Mouse (Mus musculus) cerebellum, adult 2 months (tissue): ENCODE measurements around the gene Ceacam2. TPM values are rescaled to one million over a fixed set of nuclear protein-coding genes. Genes with fewer than 3 reads are reported as not detected.
"Not testable (repeated sequence)": the region's sequence is repeated elsewhere in the genome, so short reads cannot be mapped to it uniquely, and the experiment has no call there.

Experiments used
- DNase-seq, 2 experiments: peaks; one replicate each; pipeline ENCODE4 v3.0.0; 2021
- H3K27ac ChIP-seq: fragments of 200-500 bp; 2 replicates; pipeline ENCODE4 v1.5.1; 2012; ENCODE audit warnings: low read length, control low read depth, inconsistent platforms; ENCODE audit not compliant: insufficient read depth
- H3K27me3 ChIP-seq: fragments of 200-500 bp; 2 replicates; pipeline ENCODE4 v1.6.1; 2012; ENCODE audit warnings: inconsistent platforms, mild to moderate bottlenecking, low read length, moderate library complexity; ENCODE audit not compliant: control insufficient read depth, insufficient read depth
- H3K4me1 ChIP-seq: fragments of 200-500 bp; 2 replicates; pipeline ENCODE4 v1.6.1; 2011; ENCODE audit warnings: low read length; ENCODE audit not compliant: control insufficient read depth, insufficient read depth
- H3K4me3 ChIP-seq: fragments of 200-500 bp; replicated peaks from 2 replicates; pipeline ENCODE3; 2011; ENCODE audit warnings: mild to moderate bottlenecking, low read depth, low read length, control low read depth; ENCODE audit not compliant: insufficient read depth
- CTCF ChIP-seq: fragments of 200-500 bp; IDR thresholded peaks from 2 replicates; pipeline ENCODE4 v1.5.1; 2011; ENCODE audit warnings: low read depth, mild to moderate bottlenecking, control low read depth, low read length, moderate library complexity, borderline replicate concordance; ENCODE audit not compliant: insufficient read depth
- POLR2A ChIP-seq: fragments of 200-500 bp; IDR thresholded peaks from 2 replicates; pipeline ENCODE4 v1.6.1; 2011; ENCODE audit warnings: low read length, control low read depth, borderline replicate concordance; ENCODE audit not compliant: insufficient read depth
- WGBS: fragments of 180-500 bp; shearing (Covaris S2); methylation state at CpG from one replicate; pipeline ENCODE4 v1.1.7; 2018; 5-methylcytosine and 5-hydroxymethylcytosine counted together
- polyA plus RNA-seq: library from polyadenylated mRNA; depleted of rRNA; stranded (reverse); fragments of >200 nt; gene quantifications from 2 replicates; pipeline ENCODE4 v1.2.3, GENCODE M21; 2012

The Ceacam2 gene
- polyA plus RNA-seq, 1 experiment, result 0.57 TPM

- H3K27me3 ChIP-seq, result no peaks in the 10 kb centered on the region
- no peak for DNase-seq
- H3K4me3 ChIP-seq, result no peak overlapping the region
- H3K4me1 ChIP-seq, result no peaks in the 10 kb centered on the region
- no peak for TF ChIP-seq CTCF
- TF ChIP-seq POLR2A, result no peak
- H3K27ac ChIP-seq, result no peak overlapping the region
- WGBS, result 74% methylated on average over 1 of the region's 1 CpGs
Observed at GRCm38 (mm10) chr7:25494649-25495048, 45.0 kb downstream of the Ceacam2 start.

- no CpG with 5 or more reads among the region's 1 CpGs for WGBS
- DNase-seq, H3K4me3 ChIP-seq, H3K27me3 ChIP-seq, H3K4me1 ChIP-seq, H3K27ac ChIP-seq: not testable (repeated sequence)
Observed at GRCm38 (mm10) chr7:25490698-25491097, 49.0 kb downstream of the Ceacam2 start.

- H3K27ac ChIP-seq, H3K4me3 ChIP-seq, H3K27me3 ChIP-seq, H3K4me1 ChIP-seq, DNase-seq: not testable (repeated sequence)
- WGBS, result 94% methylated on average over 3 of the region's 3 CpGs
Observed at GRCm38 (mm10) chr7:25489382-25489781, 50.3 kb downstream of the Ceacam2 start.

- no peak for TF ChIP-seq CTCF
- no peak for TF ChIP-seq POLR2A
- Histone ChIP-seq H3K4me1 (no peaks in the 10 kb centered on the region), H3K27me3 (no peaks in the 10 kb centered on the region), H3K4me3 (no peak overlapping the region), H3K27ac (no peak overlapping the region)
- WGBS, result 7% methylated on average over 1 of the region's 1 CpGs
- peak in 1 of 2 experiments; percentile 21 for DNase-seq
Observed at GRCm38 (mm10) chr7:25486186-25486585, 53.5 kb downstream of the Ceacam2 start.

- 37% methylated on average over 5 of the region's 5 CpGs for whole genome bisulfite sequencing
- no peak for DNase-seq
- no peaks in the 10 kb centered on the region for H3K27me3 ChIP-seq
- H3K4me1 ChIP-seq, result no peaks in the 10 kb centered on the region
- TF ChIP-seq CTCF, result no peak
- no peak for TF ChIP-seq POLR2A
- H3K27ac ChIP-seq, result no peak overlapping the region
- H3K4me3 ChIP-seq, result no peak overlapping the region
Observed at GRCm38 (mm10) chr7:25485061-25485460, 54.6 kb downstream of the Ceacam2 start.

- TF ChIP-seq CTCF (no peak), POLR2A (no peak)
- Histone ChIP-seq H3K4me1 (no peaks in the 10 kb centered on the region), H3K4me3 (no peak overlapping the region), H3K27me3 (no peaks in the 10 kb centered on the region), H3K27ac (no peak overlapping the region)
- 77% methylated on average over 8 of the region's 8 CpGs for WGBS
- DNase-seq, result no peak
Observed at GRCm38 (mm10) chr7:25483133-25483735, 56.4 kb downstream of the Ceacam2 start.

- H3K4me1 ChIP-seq, H3K27me3 ChIP-seq, DNase-seq, H3K27ac ChIP-seq, H3K4me3 ChIP-seq: not testable (repeated sequence)
- WGBS, result 73% methylated on average over 8 of the region's 8 CpGs
Observed at GRCm38 (mm10) chr7:25480791-25481190, 58.9 kb downstream of the Ceacam2 start.

- Histone ChIP-seq H3K27ac (no peak overlapping the region), H3K4me1 (no peaks in the 10 kb centered on the region), H3K27me3 (no peaks in the 10 kb centered on the region), H3K4me3 (no peak overlapping the region)
- WGBS, result 3% methylated on average over 1 of the region's 1 CpGs
- no peak for TF ChIP-seq POLR2A
- peak; percentile 55 for TF ChIP-seq CTCF
- peak in 1 of 2 experiments; percentile 19 for DNase-seq
Observed at GRCm38 (mm10) chr7:25479440-25479839, 60.2 kb downstream of the Ceacam2 start.

GRCm38 (mm10) chr7:25477752-25478093 is 61.9 kb downstream of the Ceacam2 start:
- H3K27me3 ChIP-seq, DNase-seq, H3K4me1 ChIP-seq, H3K4me3 ChIP-seq, H3K27ac ChIP-seq: not testable (repeated sequence)
- WGBS, result 69% methylated on average over 2 of the region's 2 CpGs

- DNase-seq, H3K4me3 ChIP-seq, H3K27ac ChIP-seq, H3K27me3 ChIP-seq, H3K4me1 ChIP-seq: not testable (repeated sequence)
- WGBS, result 52% methylated on average over 5 of the region's 5 CpGs
Observed at GRCm38 (mm10) chr7:25477091-25477751, 62.4 kb downstream of the Ceacam2 start, which contains the start of gene Ceacam1. TSS of gene Ceacam1 (minus strand) at chr7:25477603.

GRCm38 (mm10) chr7:25471821-25472220 is 67.8 kb downstream of the Ceacam2 start:
- 88% methylated on average over 6 of the region's 6 CpGs for WGBS
- DNase-seq, H3K27ac ChIP-seq, H3K27me3 ChIP-seq, H3K4me1 ChIP-seq, H3K4me3 ChIP-seq: not testable (repeated sequence)
